Mouse (Mus musculus): ENCODE measurements around the gene Hcn2. TPM values are rescaled to one million over a fixed set of nuclear protein-coding genes. Genes with fewer than 3 reads are reported as not detected.

Hcn2 gene
- polyA plus RNA-seq, 1 experiment from 2014 or later, result 0.21 TPM

DNA sequence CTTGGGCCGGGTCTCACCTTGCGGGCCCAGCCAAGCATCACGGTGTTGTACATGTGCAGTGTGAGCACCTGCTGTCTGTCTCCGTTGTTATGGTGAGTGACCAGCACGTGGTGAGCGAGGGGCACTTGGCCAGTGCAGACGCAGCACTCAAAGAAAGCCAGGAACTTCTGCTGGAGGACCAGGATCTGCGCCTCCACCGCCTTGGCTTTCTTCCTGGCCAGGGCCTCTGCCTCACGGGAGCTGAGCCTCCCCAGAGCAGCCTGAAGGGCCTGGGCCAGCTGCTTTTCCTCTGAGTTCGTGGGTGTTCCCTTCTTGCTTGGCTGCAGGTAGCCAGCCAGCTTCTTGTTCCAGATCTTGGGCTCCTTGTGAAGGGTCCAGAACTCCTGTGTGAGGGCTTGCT lies 26.7 kb downstream of the Hcn2 start:
- peaks cover 4% of the 10 kb centered on the region for H3K4me1 ChIP-seq (ENCODE audit: control insufficient read depth, insufficient read depth, low read length)
- H3K27me3 ChIP-seq (ENCODE audit: control insufficient read depth, insufficient read depth, low read length), result no peaks in the 10 kb centered on the region
- H3K9me3 ChIP-seq (replicated peaks; ENCODE audit: control insufficient read depth, low read length), result peaks cover 9% of the 10 kb centered on the region
- no peak overlapping the region for H3K27ac ChIP-seq (replicated peaks; ENCODE audit: low read depth, low read length)
- DNase-seq (ENCODE audit: low spot score), result no peak
- 91% methylated on average over 11 of the region's 11 CpGs for WGBS
- H3K4me3 ChIP-seq (ENCODE audit: low read depth, low read length), result no peak overlapping the region
- peaks cover 37% of the 10 kb centered on the region for H3K36me3 ChIP-seq (replicated peaks; ENCODE audit: control insufficient read depth, insufficient read depth, low read depth, low read length)
- no peak overlapping the region for H3K9ac ChIP-seq (replicated peaks; ENCODE audit: low read length)
- no peak for ATAC-seq (replicated peaks; ENCODE audit: insufficient number of reproducible peaks, low FRiP score, low TSS enrichment, low read depth)
- no peak overlapping the region for H3K4me2 ChIP-seq (ENCODE audit: low read depth, low read length)

DNA sequence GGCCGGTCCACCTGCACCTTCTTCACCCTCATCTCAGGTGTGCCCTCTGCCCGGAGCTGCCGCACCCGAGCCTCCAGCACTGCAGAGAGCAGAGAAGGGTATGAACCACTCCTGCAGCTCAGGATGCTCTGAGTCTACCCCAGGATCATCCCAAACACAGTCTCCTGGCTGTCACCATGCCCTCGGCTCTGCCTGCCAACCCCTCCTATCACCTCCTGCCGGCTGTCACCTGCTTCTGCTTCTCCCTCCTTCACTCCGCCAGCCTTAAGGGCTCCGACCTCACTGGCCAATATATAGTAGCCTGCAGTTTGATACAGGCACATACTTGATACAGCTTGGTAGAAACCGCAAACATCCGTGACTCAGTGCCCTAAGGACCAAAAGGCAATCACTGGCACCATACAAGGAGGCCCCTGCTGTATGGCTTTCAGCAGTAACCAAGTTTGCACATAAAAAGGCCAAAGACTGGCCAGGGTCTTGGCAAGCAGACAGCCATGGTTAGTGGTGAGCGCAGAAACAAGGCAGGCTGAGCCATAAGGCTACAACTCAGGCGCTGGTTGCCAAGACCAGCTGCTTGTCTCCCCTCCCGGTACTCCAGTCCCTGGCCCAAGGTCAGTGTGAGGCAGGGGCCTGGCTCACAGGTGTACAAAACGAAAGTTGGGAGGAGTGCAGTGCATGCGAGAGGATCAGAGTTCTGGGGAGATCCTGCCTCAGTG lies 27.4 kb downstream of the Hcn2 start:
- peaks cover 30% of the 10 kb centered on the region for H3K36me3 ChIP-seq (replicated peaks; ENCODE audit: control insufficient read depth, insufficient read depth, low read depth, low read length)
- H3K4me1 ChIP-seq (ENCODE audit: control insufficient read depth, insufficient read depth, low read length), result peaks cover 4% of the 10 kb centered on the region
- DNase-seq (ENCODE audit: low spot score) (no peak), ATAC-seq (replicated peaks; ENCODE audit: insufficient number of reproducible peaks, low FRiP score, low TSS enrichment, low read depth) (no peak)
- H3K27ac ChIP-seq (replicated peaks; ENCODE audit: low read depth, low read length), result no peak overlapping the region
- no peaks in the 10 kb centered on the region for H3K27me3 ChIP-seq (ENCODE audit: control insufficient read depth, insufficient read depth, low read length)
- 92% methylated on average over 15 of the region's 15 CpGs for WGBS
- no peak overlapping the region for H3K4me2 ChIP-seq (ENCODE audit: low read depth, low read length)
- H3K9me3 ChIP-seq (replicated peaks; ENCODE audit: control insufficient read depth, low read length), result peaks cover 4% of the 10 kb centered on the region
- H3K9ac ChIP-seq (replicated peaks; ENCODE audit: low read length), result no peak overlapping the region
- no peak overlapping the region for H3K4me3 ChIP-seq (ENCODE audit: low read depth, low read length)

DNA sequence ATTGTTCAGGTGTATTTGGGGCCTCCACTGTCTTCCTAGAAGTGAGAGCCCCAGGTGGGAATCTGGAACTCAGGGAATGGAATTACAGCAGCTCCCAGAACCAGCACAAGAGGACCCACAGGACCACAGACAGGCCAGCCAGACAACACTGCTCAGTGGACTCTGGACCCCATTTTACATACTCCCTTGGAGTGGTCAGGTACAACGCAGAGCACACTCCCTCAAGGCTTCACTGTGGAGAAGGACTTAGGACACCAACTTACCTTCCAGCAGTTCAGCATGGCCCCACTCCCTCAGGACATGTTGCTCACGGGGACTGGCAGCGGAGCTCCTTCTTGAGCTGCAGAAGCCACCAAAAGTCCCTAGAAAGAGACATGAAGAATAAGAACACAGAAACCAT lies 29.0 kb downstream of the Hcn2 start:
- ATAC-seq (replicated peaks; ENCODE audit: insufficient number of reproducible peaks, low FRiP score, low TSS enrichment, low read depth) (no peak), DNase-seq (ENCODE audit: low spot score) (no peak)
- Histone ChIP-seq H3K4me2 (ENCODE audit: low read depth, low read length) (peak overlapping the region; percentile 42), H3K27ac (replicated peaks; ENCODE audit: low read depth, low read length) (no peak overlapping the region), H3K4me3 (ENCODE audit: low read depth, low read length) (peak overlapping the region; percentile 59), H3K9ac (replicated peaks; ENCODE audit: low read length) (no peak overlapping the region), H3K4me1 (ENCODE audit: control insufficient read depth, insufficient read depth, low read length) (peaks cover 4% of the 10 kb centered on the region), H3K9me3 (replicated peaks; ENCODE audit: control insufficient read depth, low read length) (no peaks in the 10 kb centered on the region), H3K27me3 (ENCODE audit: control insufficient read depth, insufficient read depth, low read length) (no peaks in the 10 kb centered on the region), H3K36me3 (replicated peaks; ENCODE audit: control insufficient read depth, insufficient read depth, low read depth, low read length) (peaks cover 15% of the 10 kb centered on the region)
- 88% methylated on average over 3 of the region's 3 CpGs for WGBS

DNA sequence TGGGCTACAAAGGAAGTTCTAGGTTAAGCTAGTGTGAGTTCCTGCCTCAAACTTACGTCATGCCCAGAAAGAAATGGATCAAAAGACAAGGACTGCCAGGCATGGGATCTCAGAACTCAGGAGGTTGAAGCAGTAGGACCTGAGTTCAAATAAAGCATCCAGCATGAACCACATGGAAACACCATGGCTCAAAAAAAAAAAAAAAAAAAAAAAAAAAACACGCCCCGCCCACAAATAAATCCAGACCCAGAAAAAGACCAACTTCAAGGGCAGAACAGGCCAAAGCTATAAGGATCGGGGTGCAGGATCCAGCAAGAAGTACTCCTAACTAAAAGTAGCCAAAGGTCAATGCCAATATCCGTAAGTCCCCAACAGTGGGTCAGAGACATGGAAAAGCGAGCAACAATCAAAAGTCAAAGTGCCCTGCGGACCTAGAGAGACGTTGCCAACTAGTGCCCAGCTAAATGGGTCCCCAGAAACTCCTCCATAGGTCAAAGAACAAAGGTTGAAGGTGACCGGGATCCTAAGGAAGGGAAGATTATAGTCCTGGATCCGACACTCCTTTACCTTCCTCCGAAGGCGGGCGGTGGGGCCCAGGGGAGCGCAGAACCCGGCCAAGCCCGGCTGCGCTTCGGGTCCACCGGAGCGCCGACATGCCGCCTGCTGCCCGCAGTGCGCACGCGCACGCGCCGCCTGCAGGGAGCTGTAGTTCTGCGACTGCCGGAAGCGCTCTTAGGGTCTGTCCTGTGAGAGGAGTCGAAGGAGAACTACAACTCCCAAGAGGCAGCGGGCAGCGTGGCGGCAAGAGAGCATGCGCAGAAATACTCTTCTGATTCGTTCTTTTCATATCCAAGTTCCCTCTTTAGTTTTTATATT lies 29.7 kb downstream of the Hcn2 start, which contains the start of gene Polrmt:
Polrmt (minus strand) TSS at position 684 of the 876 bp plus-strand sequence.
- Histone ChIP-seq H3K27me3 (ENCODE audit: control insufficient read depth, insufficient read depth, low read length) (no peaks in the 10 kb centered on the region), H3K27ac (replicated peaks; ENCODE audit: low read depth, low read length) (no peak within 1 kb of the TSS), H3K9ac (replicated peaks; ENCODE audit: low read length) (peak within 1 kb of the TSS; percentile 56), H3K4me2 (ENCODE audit: low read depth, low read length) (peak within 1 kb of the TSS; percentile 42), H3K4me1 (ENCODE audit: control insufficient read depth, insufficient read depth, low read length) (peaks cover 4% of the 10 kb centered on the region), H3K36me3 (replicated peaks; ENCODE audit: control insufficient read depth, insufficient read depth, low read depth, low read length) (peaks cover 10% of the 10 kb centered on the region), H3K9me3 (replicated peaks; ENCODE audit: control insufficient read depth, low read length) (no peaks in the 10 kb centered on the region), H3K4me3 (ENCODE audit: low read depth, low read length) (peak within 1 kb of the TSS; percentile 59)
- WGBS, result 3% methylated on average over 38 of the region's 38 CpGs
- peak; percentile 98 for DNase-seq (ENCODE audit: low spot score)
- ATAC-seq (replicated peaks; ENCODE audit: insufficient number of reproducible peaks, low FRiP score, low TSS enrichment, low read depth), result peak; percentile 92

DNA sequence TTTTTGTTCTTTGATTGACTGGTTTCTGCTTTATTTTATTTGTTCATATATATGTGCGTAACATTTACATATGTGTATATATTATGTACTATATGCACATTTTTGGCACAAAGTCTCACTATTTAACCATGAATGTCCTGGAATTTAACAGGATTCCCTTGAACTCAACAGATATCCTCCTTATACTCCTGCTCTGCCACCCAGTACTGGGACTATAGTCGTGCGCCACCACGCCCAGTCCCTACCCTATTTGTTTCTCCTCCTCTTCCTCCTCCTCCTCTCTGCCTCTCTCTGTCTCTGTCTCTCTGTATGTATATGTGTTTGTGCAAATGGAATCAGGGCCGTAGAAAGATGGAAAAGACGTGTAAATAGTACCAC lies 30.3 kb downstream of the Hcn2 start:
- no peak overlapping the region for H3K27ac ChIP-seq (replicated peaks; ENCODE audit: low read depth, low read length)
- peak overlapping the region; percentile 59; the same call in 1 of the 2 replicates for H3K4me3 ChIP-seq (ENCODE audit: low read depth, low read length)
- peak overlapping the region; percentile 53; the same call in 1 of the 2 replicates for H3K9ac ChIP-seq (replicated peaks; ENCODE audit: low read length)

DNA sequence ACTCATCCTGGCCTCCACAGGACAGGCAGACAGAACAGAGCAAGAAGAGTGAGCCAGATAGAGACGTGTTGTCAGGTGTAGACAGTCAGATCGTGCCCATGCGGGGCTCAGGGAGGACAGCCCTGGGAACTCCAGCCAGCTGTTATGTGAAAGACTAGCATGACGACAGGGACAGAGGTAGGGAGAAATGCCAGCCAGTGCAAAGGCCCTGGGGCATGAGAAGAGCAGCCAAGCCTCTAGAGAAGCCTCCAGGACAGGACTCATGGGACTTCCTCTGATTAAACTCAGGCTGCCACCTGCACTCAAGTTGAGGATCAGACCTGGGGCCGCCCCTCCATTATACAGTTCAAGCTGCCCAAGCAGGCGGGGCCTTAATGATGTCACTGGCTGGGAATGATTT lies 32.1 kb downstream of the Hcn2 start:
- ATAC-seq (replicated peaks; ENCODE audit: insufficient number of reproducible peaks, low FRiP score, low TSS enrichment, low read depth) (no peak), DNase-seq (ENCODE audit: low spot score) (no peak)
- Histone ChIP-seq H3K36me3 (replicated peaks; ENCODE audit: control insufficient read depth, insufficient read depth, low read depth, low read length) (no peaks in the 10 kb centered on the region), H3K4me1 (ENCODE audit: control insufficient read depth, insufficient read depth, low read length) (peaks cover 4% of the 10 kb centered on the region), H3K4me3 (ENCODE audit: low read depth, low read length) (no peak overlapping the region), H3K27ac (replicated peaks; ENCODE audit: low read depth, low read length) (no peak overlapping the region), H3K4me2 (ENCODE audit: low read depth, low read length) (no peak overlapping the region), H3K9ac (replicated peaks; ENCODE audit: low read length) (no peak overlapping the region), H3K9me3 (replicated peaks; ENCODE audit: control insufficient read depth, low read length) (no peaks in the 10 kb centered on the region), H3K27me3 (ENCODE audit: control insufficient read depth, insufficient read depth, low read length) (no peaks in the 10 kb centered on the region)
- WGBS, result 75% methylated on average over 6 of the region's 6 CpGs

More for the DNA sequence above, 30.3 kb downstream of the Hcn2 start:
- Histone ChIP-seq H3K4me2 (ENCODE audit: low read depth, low read length) (peak overlapping the region; percentile 32), H3K36me3 (replicated peaks; ENCODE audit: control insufficient read depth, insufficient read depth, low read depth, low read length) (peaks cover 4% of the 10 kb centered on the region), H3K9me3 (replicated peaks; ENCODE audit: control insufficient read depth, low read length) (no peaks in the 10 kb centered on the region), H3K4me1 (ENCODE audit: control insufficient read depth, insufficient read depth, low read length) (peaks cover 4% of the 10 kb centered on the region), H3K27me3 (ENCODE audit: control insufficient read depth, insufficient read depth, low read length) (no peaks in the 10 kb centered on the region)
- ATAC-seq (replicated peaks; ENCODE audit: insufficient number of reproducible peaks, low FRiP score, low TSS enrichment, low read depth) (peak; percentile 45), DNase-seq (ENCODE audit: low spot score) (no peak)
- WGBS, result 26% methylated on average over 6 of the region's 6 CpGs

DNA sequence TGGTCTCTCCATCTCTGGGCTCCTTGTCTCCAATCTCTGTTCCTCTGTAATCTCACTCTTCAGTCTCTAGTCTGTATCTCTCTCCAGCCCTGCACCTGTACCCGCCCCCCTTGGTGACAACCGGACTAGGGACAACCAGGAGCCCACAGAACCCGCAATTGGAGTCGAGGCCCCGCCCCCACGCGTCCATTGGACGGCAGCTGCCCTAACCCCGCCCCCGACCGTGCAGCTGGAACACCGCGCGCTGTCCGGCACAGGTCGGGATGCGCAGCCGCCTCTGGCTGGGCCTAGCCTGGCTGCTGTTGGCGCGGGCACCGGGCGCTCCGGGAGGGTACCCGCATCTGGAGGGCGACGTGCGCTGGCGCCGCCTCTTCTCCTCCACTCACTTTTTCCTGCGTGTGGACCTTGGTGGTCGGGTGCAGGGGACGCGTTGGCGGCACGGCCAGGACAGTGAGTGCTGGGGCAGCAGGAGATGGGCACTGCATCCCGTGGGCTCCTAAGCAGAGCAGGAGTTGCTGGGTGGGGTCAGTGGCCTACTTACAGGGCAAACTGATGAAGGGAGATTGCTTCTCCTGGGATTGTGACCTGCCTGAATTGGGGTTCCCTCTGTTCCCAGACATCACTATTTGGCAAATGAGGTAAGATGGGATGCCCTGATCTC lies 38.6 kb downstream of the Hcn2 start, which contains the start of gene Fgf22:
Fgf22 (plus strand) TSS at position 221 of the 661 bp plus-strand sequence.
- H3K9ac ChIP-seq (replicated peaks; ENCODE audit: low read length), result peak within 1 kb of the TSS; percentile 33; the same call in 1 of the 2 replicates
- H3K36me3 ChIP-seq (replicated peaks; ENCODE audit: control insufficient read depth, insufficient read depth, low read depth, low read length), result peaks cover 12% of the 10 kb centered on the region
- H3K4me2 ChIP-seq (ENCODE audit: low read depth, low read length), result peak within 1 kb of the TSS; percentile 82
- H3K9me3 ChIP-seq (replicated peaks; ENCODE audit: control insufficient read depth, low read length), result no peaks in the 10 kb centered on the region
- H3K27ac ChIP-seq (replicated peaks; ENCODE audit: low read depth, low read length), result no peak within 1 kb of the TSS
- ATAC-seq (replicated peaks; ENCODE audit: insufficient number of reproducible peaks, low FRiP score, low TSS enrichment, low read depth) (peak; percentile 83), DNase-seq (ENCODE audit: low spot score) (peak; percentile 79)
- H3K4me1 ChIP-seq (ENCODE audit: control insufficient read depth, insufficient read depth, low read length), result no peaks in the 10 kb centered on the region; the same call in 1 of the 2 replicates
- H3K4me3 ChIP-seq (ENCODE audit: low read depth, low read length), result peak within 1 kb of the TSS; percentile 19
- no peaks in the 10 kb centered on the region for H3K27me3 ChIP-seq (ENCODE audit: control insufficient read depth, insufficient read depth, low read length)
- 1% methylated on average over 36 of the region's 36 CpGs for WGBS
